Mouse (Mus musculus) cerebellum, adult 2 months (tissue): ENCODE measurements around the gene Ankrd49. TPM values are rescaled to one million over a fixed set of nuclear protein-coding genes. Genes with fewer than 3 reads are reported as not detected.
A peak's percentile ranks its signal among the peaks of the same experiment; 100 is the strongest.

ENCODE experiments used
- DNase-seq, 2 experiments: peaks; one replicate each; pipeline ENCODE4 v3.0.0; 2021
- H3K27ac ChIP-seq: fragments of 200-500 bp; 2 replicates; pipeline ENCODE4 v1.5.1; 2012; ENCODE audit warnings: low read length, control low read depth, inconsistent platforms; ENCODE audit not compliant: insufficient read depth
- H3K27me3 ChIP-seq: fragments of 200-500 bp; 2 replicates; pipeline ENCODE4 v1.6.1; 2012; ENCODE audit warnings: inconsistent platforms, mild to moderate bottlenecking, low read length, moderate library complexity; ENCODE audit not compliant: control insufficient read depth, insufficient read depth
- H3K4me1 ChIP-seq: fragments of 200-500 bp; 2 replicates; pipeline ENCODE4 v1.6.1; 2011; ENCODE audit warnings: low read length; ENCODE audit not compliant: control insufficient read depth, insufficient read depth
- H3K4me3 ChIP-seq: fragments of 200-500 bp; replicated peaks from 2 replicates; pipeline ENCODE3; 2011; ENCODE audit warnings: mild to moderate bottlenecking, low read depth, low read length, control low read depth; ENCODE audit not compliant: insufficient read depth
- CTCF ChIP-seq: fragments of 200-500 bp; IDR thresholded peaks from 2 replicates; pipeline ENCODE4 v1.5.1; 2011; ENCODE audit warnings: low read depth, mild to moderate bottlenecking, control low read depth, low read length, moderate library complexity, borderline replicate concordance; ENCODE audit not compliant: insufficient read depth
- POLR2A ChIP-seq: fragments of 200-500 bp; IDR thresholded peaks from 2 replicates; pipeline ENCODE4 v1.6.1; 2011; ENCODE audit warnings: low read length, control low read depth, borderline replicate concordance; ENCODE audit not compliant: insufficient read depth
- WGBS: fragments of 180-500 bp; shearing (Covaris S2); methylation state at CpG from one replicate; pipeline ENCODE4 v1.1.7; 2018; 5-methylcytosine and 5-hydroxymethylcytosine counted together
- polyA plus RNA-seq: library from polyadenylated mRNA; depleted of rRNA; stranded (reverse); fragments of >200 nt; gene quantifications from 2 replicates; pipeline ENCODE4 v1.2.3, GENCODE M21; 2012; rRNA removed

Gene Ankrd49
- polyA plus RNA-seq = 8.5 and 11.0 TPM in 2 replicates

- H3K4me3 ChIP-seq = peak within 1 kb of the TSS; percentile 89
- DNase-seq = peak; percentile 94 to 96
- peak within 1 kb of the TSS; percentile 83 for H3K27ac ChIP-seq
- TF ChIP-seq POLR2A = peak; percentile 60; the same call in 1 of the 2 replicates
- no peak for TF ChIP-seq CTCF
- WGBS = under 1% methylated on average over 62 of the region's 62 CpGs
- no peaks in the 10 kb centered on the region for H3K27me3 ChIP-seq
- H3K4me1 ChIP-seq = no peaks in the 10 kb centered on the region
These were observed at the start of gene Ankrd49, which contains the start of gene Mre11a for GRCm38 (mm10) chr9:14784039-14785002. Ankrd49 (minus strand) TSS chr9:14784856. Mre11a (plus strand) TSS chr9:14784654.

- TF ChIP-seq POLR2A = no peak
- TF ChIP-seq CTCF = no peak
- Histone ChIP-seq H3K4me3 (no peak overlapping the region), H3K27me3 (no peaks in the 10 kb centered on the region), H3K27ac (no peak overlapping the region), H3K4me1 (no peaks in the 10 kb centered on the region)
- WGBS = 82% methylated on average over 5 of the region's 5 CpGs
- DNase-seq = no peak
These were observed 47.4 kb upstream of the Ankrd49 start for GRCm38 (mm10) chr9:14832046-14832445.

GRCm38 (mm10) chr9:14827875-14828274, 43.2 kb upstream of the Ankrd49 start:
- Histone ChIP-seq H3K4me3 (no peak overlapping the region), H3K4me1 (no peaks in the 10 kb centered on the region), H3K27ac (no peak overlapping the region), H3K27me3 (no peaks in the 10 kb centered on the region)
- TF ChIP-seq CTCF (no peak), POLR2A (no peak)
- DNase-seq = no peak
- 42% methylated on average over 2 of the region's 2 CpGs for WGBS

GRCm38 (mm10) chr9:14824840-14825239, 40.2 kb upstream of the Ankrd49 start:
- no peak overlapping the region for H3K27ac ChIP-seq
- H3K4me3 ChIP-seq = no peak overlapping the region
- no peaks in the 10 kb centered on the region for H3K27me3 ChIP-seq
- no peak for DNase-seq
- TF ChIP-seq CTCF = no peak
- no peak for TF ChIP-seq POLR2A
- 87% methylated on average over 5 of the region's 5 CpGs for WGBS
- no peaks in the 10 kb centered on the region for H3K4me1 ChIP-seq

- no peak for DNase-seq
- no peaks in the 10 kb centered on the region for H3K27me3 ChIP-seq
- H3K27ac ChIP-seq = no peak overlapping the region
- H3K4me1 ChIP-seq = no peaks in the 10 kb centered on the region
- TF ChIP-seq CTCF = no peak
- TF ChIP-seq POLR2A = no peak
- H3K4me3 ChIP-seq = no peak overlapping the region
These were observed 36.7 kb upstream of the Ankrd49 start for GRCm38 (mm10) chr9:14821396-14821795.

GRCm38 (mm10) chr9:14810111-14810510, 25.5 kb upstream of the Ankrd49 start:
- Histone ChIP-seq H3K4me1 (no peaks in the 10 kb centered on the region), H3K27me3 (no peaks in the 10 kb centered on the region), H3K4me3 (no peak overlapping the region), H3K27ac (no peak overlapping the region)
- no peak for TF ChIP-seq CTCF
- TF ChIP-seq POLR2A = no peak
- 91% methylated on average over 5 of the region's 5 CpGs for WGBS
- DNase-seq = no peak

GRCm38 (mm10) chr9:14806786-14807185, 22.1 kb upstream of the Ankrd49 start:
- 98% methylated on average over 1 of the region's 1 CpGs for WGBS
- H3K4me3 ChIP-seq = no peak overlapping the region
- no peaks in the 10 kb centered on the region for H3K27me3 ChIP-seq
- TF ChIP-seq CTCF (no peak), POLR2A (no peak)
- H3K4me1 ChIP-seq = no peaks in the 10 kb centered on the region
- no peak for DNase-seq
- no peak overlapping the region for H3K27ac ChIP-seq

GRCm38 (mm10) chr9:14805714-14806113, 21.1 kb upstream of the Ankrd49 start:
- no peaks in the 10 kb centered on the region for H3K27me3 ChIP-seq
- H3K27ac ChIP-seq = no peak overlapping the region
- TF ChIP-seq CTCF (no peak), POLR2A (no peak)
- DNase-seq = no peak
- WGBS = 88% methylated on average over 2 of the region's 2 CpGs
- no peak overlapping the region for H3K4me3 ChIP-seq
- no peaks in the 10 kb centered on the region for H3K4me1 ChIP-seq
